Mouse (Mus musculus) liver, adult 2 months (tissue): ENCODE data around the gene Gys1. TPM values are rescaled to one million over a fixed set of nuclear protein-coding genes. Genes with fewer than 3 reads are reported as not detected.
"Not testable (repeated sequence)": the region's sequence is repeated elsewhere in the genome, so short reads cannot be mapped to it uniquely, and the experiment has no call there.

Source experiments
- DNase-seq: peaks from one replicate; pipeline ENCODE4 v3.0.0-alpha.2; 2011; ENCODE audit warnings: low read depth, low spot score; ENCODE audit errors: extremely low read depth
- H3K27ac ChIP-seq: fragments of 200-500 bp; replicated peaks from 2 replicates; pipeline ENCODE4 v1.5.1; 2012; ENCODE audit warnings: low read depth, mild to moderate bottlenecking, control low read depth, inconsistent platforms, low read length; ENCODE audit not compliant: insufficient read depth
- H3K27me3 ChIP-seq: fragments of 200-500 bp; 2 replicates; pipeline ENCODE4 v1.6.1; 2012; ENCODE audit warnings: mild to moderate bottlenecking, moderate library complexity, low read length, inconsistent platforms; ENCODE audit not compliant: control insufficient read depth, insufficient read depth
- H3K36me3 ChIP-seq: fragments of 200-500 bp; 2 replicates; pipeline ENCODE4 v1.6.1; 2012; ENCODE audit warnings: low read length, inconsistent platforms; ENCODE audit not compliant: control insufficient read depth, insufficient read depth
- H3K4me1 ChIP-seq: fragments of 200-500 bp; 2 replicates; pipeline ENCODE4 v1.6.1; 2011; ENCODE audit warnings: low read length; ENCODE audit not compliant: control insufficient read depth, insufficient read depth
- H3K4me3 ChIP-seq: fragments of 200-500 bp; 2 replicates; pipeline ENCODE4 v1.5.1; 2011; ENCODE audit warnings: low read depth, mild to moderate bottlenecking, control low read depth, low read length, moderate library complexity; ENCODE audit not compliant: insufficient read depth
- H3K79me2 ChIP-seq: fragments of 200-500 bp; 2 replicates; pipeline ENCODE4 v1.6.1; 2012; ENCODE audit warnings: inconsistent platforms, mild to moderate bottlenecking, low read length, moderate library complexity; ENCODE audit not compliant: control insufficient read depth, insufficient read depth
- H3K9ac ChIP-seq: fragments of 200-500 bp; 2 replicates; pipeline ENCODE4 v1.6.1; 2012; ENCODE audit warnings: low read depth, mild to moderate bottlenecking, control low read depth, inconsistent platforms, low read length
- CTCF ChIP-seq: fragments of 200-500 bp; IDR thresholded peaks from 2 replicates; pipeline ENCODE4 v1.5.1; 2011; ENCODE audit warnings: low read depth, low read length, control low read depth
- POLR2A ChIP-seq: fragments of 200-500 bp; IDR thresholded peaks from 2 replicates; pipeline ENCODE4 v1.6.1; 2011; ENCODE audit warnings: low read length, control low read depth; ENCODE audit not compliant: insufficient read depth; ENCODE audit errors: extremely low read depth
- WGBS: fragments of 180-500 bp; shearing (Covaris S2); methylation state at CpG from one replicate; pipeline ENCODE4 v1.1.7; 2018; 5-methylcytosine and 5-hydroxymethylcytosine counted together
- polyA plus RNA-seq: library from polyadenylated mRNA; depleted of rRNA; stranded (reverse); fragments of >200 nt; gene quantifications from 2 replicates; pipeline ENCODE4 v1.2.3, GENCODE M21; 2012; rRNA removed
- total RNA-seq: library from RNA; depleted of rRNA; stranded (reverse); fragments of >200 nt; gene quantifications from 2 replicates; pipeline ENCODE4 v1.2.3, GENCODE M21; 2014; rRNA removed

The Gys1 gene
- 1.2 TPM in 2 replicates for total RNA-seq
- 2.6 and 4.8 TPM in 2 replicates for polyA plus RNA-seq

GRCm38 (mm10) chr7:45434203-45435015 is at the start of gene Gys1:
Gys1 (plus strand) TSS chr7:45434844.
- H3K9ac ChIP-seq: peak within 1 kb of the TSS; percentile 72
- 1% methylated on average over 45 of the region's 45 CpGs for WGBS
- H3K27me3 ChIP-seq: no peaks in the 10 kb centered on the region
- TF ChIP-seq CTCF (peak; percentile 94), POLR2A (peak; percentile 61; the same call in 1 of the 2 replicates)
- peak; percentile 100 for DNase-seq
- H3K27ac ChIP-seq: peak within 1 kb of the TSS; percentile 11
- H3K4me1 ChIP-seq: peaks cover 14% of the 10 kb centered on the region
- H3K36me3 ChIP-seq: no peaks in the 10 kb centered on the region
- H3K4me3 ChIP-seq: peak within 1 kb of the TSS; percentile 61
- H3K79me2 ChIP-seq: peaks cover 12% of the 10 kb centered on the region; the same call in 1 of the 2 replicates

- Histone ChIP-seq H3K9ac (no peak overlapping the region), H3K4me3 (no peak overlapping the region), H3K4me1 (no peaks in the 10 kb centered on the region), H3K79me2 (no peaks in the 10 kb centered on the region), H3K36me3 (peaks cover 67% of the 10 kb centered on the region), H3K27ac (no peak overlapping the region), H3K27me3 (no peaks in the 10 kb centered on the region)
- DNase-seq: no peak
- WGBS: 97% methylated on average over 3 of the region's 3 CpGs
- TF ChIP-seq POLR2A: no peak
- TF ChIP-seq CTCF: no peak
Measured at GRCm38 (mm10) chr7:45386077-45386476, 48.6 kb upstream of the Gys1 start.

GRCm38 (mm10) chr7:45395129-45395541 is 39.5 kb upstream of the Gys1 start:
- H3K4me3 ChIP-seq: peak overlapping the region; percentile 77
- H3K27ac ChIP-seq: peak overlapping the region; percentile 71
- no peaks in the 10 kb centered on the region for H3K27me3 ChIP-seq
- DNase-seq: no peak
- H3K9ac ChIP-seq: peak overlapping the region; percentile 81
- TF ChIP-seq CTCF (no peak), POLR2A (no peak)
- peaks cover 16% of the 10 kb centered on the region for H3K79me2 ChIP-seq
- WGBS: under 1% methylated on average over 19 of the region's 20 CpGs
- peaks cover 21% of the 10 kb centered on the region for H3K36me3 ChIP-seq
- H3K4me1 ChIP-seq: peaks cover 9% of the 10 kb centered on the region

GRCm38 (mm10) chr7:45395578-45396336 is 38.9 kb upstream of the Gys1 start, which contains the start of gene Snrnp70:
Snrnp70 (minus strand) TSS chr7:45395742.
- H3K79me2 ChIP-seq: peaks cover 16% of the 10 kb centered on the region
- H3K9ac ChIP-seq: peak within 1 kb of the TSS; percentile 81
- H3K27me3 ChIP-seq: no peaks in the 10 kb centered on the region
- peak within 1 kb of the TSS; percentile 71 for H3K27ac ChIP-seq
- TF ChIP-seq POLR2A (peak; percentile 88), CTCF (no peak)
- H3K4me3 ChIP-seq: peak within 1 kb of the TSS; percentile 77
- peak; percentile 99 for DNase-seq
- peaks cover 9% of the 10 kb centered on the region for H3K4me1 ChIP-seq
- under 1% methylated on average over 60 of the region's 60 CpGs for WGBS
- H3K36me3 ChIP-seq: peaks cover 15% of the 10 kb centered on the region

GRCm38 (mm10) chr7:45396337-45396775 is 38.3 kb upstream of the Gys1 start:
- H3K27me3 ChIP-seq, DNase-seq, H3K9ac ChIP-seq, H3K4me1 ChIP-seq: not testable (repeated sequence)
- H3K4me3 ChIP-seq: peak overlapping the region; percentile 51
- H3K36me3 ChIP-seq: peaks cover 11% of the 10 kb centered on the region
- peaks cover 16% of the 10 kb centered on the region for H3K79me2 ChIP-seq
- WGBS: under 1% methylated on average over 3 of the region's 3 CpGs
- H3K27ac ChIP-seq: peak overlapping the region; percentile 50

- Histone ChIP-seq H3K79me2 (peaks cover 16% of the 10 kb centered on the region), H3K9ac (no peak overlapping the region), H3K27ac (no peak overlapping the region), H3K4me1 (peaks cover 9% of the 10 kb centered on the region), H3K36me3 (peaks cover 8% of the 10 kb centered on the region), H3K4me3 (no peak overlapping the region), H3K27me3 (no peaks in the 10 kb centered on the region)
- DNase-seq: no peak
- 69% methylated on average over 2 of the region's 2 CpGs for WGBS
- TF ChIP-seq CTCF: no peak
- no peak for TF ChIP-seq POLR2A
Measured at GRCm38 (mm10) chr7:45396787-45397186, 37.9 kb upstream of the Gys1 start.
